Mouse (Mus musculus) adrenal gland, postnatal 25 days (tissue): ENCODE results near the gene Lst1. TPM values are rescaled to one million over a fixed set of nuclear protein-coding genes. Genes with fewer than 3 reads are reported as not detected.

Experiments
- DNase-seq: peaks from one replicate; pipeline ENCODE4 v3.0.0; 2021; ENCODE audit warnings: mixed read lengths
- total RNA-seq: library from RNA; stranded (reverse); gene quantifications from 2 replicates; pipeline ENCODE4 v1.2.3, GENCODE M21; 2021

The Lst1 gene
- total RNA-seq, 1 experiment from 2014 or later: 5.2 TPM

- no peak for DNase-seq
Observed at GRCm38 (mm10) chr17:35159638-35160037, 28.6 kb downstream of the Lst1 start.

GRCm38 (mm10) chr17:35158850-35159593 lies 29.2 kb downstream of the Lst1 start:
- DNase-seq: no peak

GRCm38 (mm10) chr17:35157661-35158175 lies 30.5 kb downstream of the Lst1 start:
- no peak for DNase-seq

GRCm38 (mm10) chr17:35157254-35157653 lies 31.0 kb downstream of the Lst1 start:
- DNase-seq: no peak

- DNase-seq: no peak
Observed at GRCm38 (mm10) chr17:35156461-35157200, 31.6 kb downstream of the Lst1 start.

- no peak for DNase-seq
Observed at GRCm38 (mm10) chr17:35155451-35155850, 32.8 kb downstream of the Lst1 start.

- DNase-seq: no peak
Observed at GRCm38 (mm10) chr17:35154616-35155015, 33.6 kb downstream of the Lst1 start.

- DNase-seq: no peak
Observed at GRCm38 (mm10) chr17:35153931-35154330, 34.3 kb downstream of the Lst1 start.

GRCm38 (mm10) chr17:35153077-35153476 lies 35.2 kb downstream of the Lst1 start:
- no peak for DNase-seq

- DNase-seq: no peak
Observed at GRCm38 (mm10) chr17:35152121-35152520, 36.1 kb downstream of the Lst1 start.

GRCm38 (mm10) chr17:35147922-35148639 lies 40.2 kb downstream of the Lst1 start:
- DNase-seq: no peak

- no peak for DNase-seq
Observed at GRCm38 (mm10) chr17:35147348-35147747, 40.9 kb downstream of the Lst1 start.

GRCm38 (mm10) chr17:35146139-35146538 lies 42.1 kb downstream of the Lst1 start:
- DNase-seq: no peak

GRCm38 (mm10) chr17:35141971-35142370 lies 46.3 kb downstream of the Lst1 start:
- DNase-seq: peak; percentile 84

GRCm38 (mm10) chr17:35140490-35140996 lies 47.7 kb downstream of the Lst1 start:
- peak; percentile 47 for DNase-seq

- DNase-seq: no peak
Observed at GRCm38 (mm10) chr17:35139269-35139668, 49.0 kb downstream of the Lst1 start.

GRCm38 (mm10) chr17:35135591-35136320 lies 52.5 kb downstream of the Lst1 start:
- no peak for DNase-seq
